Mouse (Mus musculus) hindbrain, embryonic 11.5 days (tissue): ENCODE results near the gene Ttc41. TPM values are rescaled to one million over a fixed set of nuclear protein-coding genes. Genes with fewer than 3 reads are reported as not detected.

Experiments
- ATAC-seq: fragments of 200-750 bp; cut with Nextera tagmentation; 2 replicates; pipeline ENCODE4 v1.8.0; 2017; ENCODE audit warnings: mild to moderate bottlenecking, moderate TSS enrichment, moderate library complexity; ENCODE audit not compliant: low FRiP score
- DNase-seq: peaks from one replicate; pipeline ENCODE4 v3.0.0-alpha.2; 2015; ENCODE audit warnings: low spot score
- H3K27ac ChIP-seq: fragments of 300-500 bp; sonication (generic); 2 replicates; pipeline ENCODE4 v1.5.1; 2014; ENCODE audit warnings: mild to moderate bottlenecking, low read depth, low read length
- H3K27me3 ChIP-seq: fragments of 300-500 bp; sonication (generic); 2 replicates; pipeline ENCODE4 v1.6.1; 2014; ENCODE audit warnings: mild to moderate bottlenecking, low read length, moderate library complexity, mixed read lengths; ENCODE audit not compliant: control insufficient read depth, insufficient read depth
- H3K36me3 ChIP-seq: fragments of 300-500 bp; sonication (generic); 2 replicates; pipeline ENCODE4 v1.6.1; 2014; ENCODE audit warnings: mild to moderate bottlenecking, low read length, moderate library complexity, mixed read lengths; ENCODE audit not compliant: control insufficient read depth, insufficient read depth
- H3K4me1 ChIP-seq: fragments of 300-500 bp; sonication (generic); replicated peaks from 2 replicates; pipeline ENCODE4 v1.6.1; 2014; ENCODE audit warnings: low read length, mixed read lengths; ENCODE audit not compliant: control insufficient read depth, insufficient read depth
- H3K4me2 ChIP-seq: fragments of 300-500 bp; sonication (generic); replicated peaks from 2 replicates; pipeline ENCODE4 v1.6.1; 2014; ENCODE audit warnings: mild to moderate bottlenecking, low read depth, low read length
- H3K4me3 ChIP-seq: fragments of 300-500 bp; sonication (generic); 2 replicates; pipeline ENCODE4 v1.5.1; 2014; ENCODE audit warnings: low read depth, low read length
- H3K9ac ChIP-seq: fragments of 300-500 bp; sonication (generic); 2 replicates; pipeline ENCODE4 v1.6.1; 2014; ENCODE audit warnings: low read depth, low read length
- H3K9me3 ChIP-seq: fragments of 300-500 bp; sonication (generic); 2 replicates; pipeline ENCODE4 v1.6.1; 2016; ENCODE audit warnings: low read length; ENCODE audit not compliant: control insufficient read depth
- WGBS: fragments of 180-500 bp; shearing (Covaris S2); extraction: QIAGEN DNeasy Blood & Tissue Kit; methylation state at CpG from one replicate; pipeline ENCODE4 v1.1.7; 2014; 5-methylcytosine and 5-hydroxymethylcytosine counted together
- polyA plus RNA-seq: library from polyadenylated mRNA; unstranded; fragments of >200 nt; fragmentation: Nextera tagmentation; extraction: Ambion mirVana; gene quantifications from 2 replicates; pipeline ENCODE4 v1.2.1, GENCODE M21; 2014

Ttc41 gene
- polyA plus RNA-seq, 1 experiment from 2014 or later, result 2.0 TPM

GRCm38 (mm10) chr10:86819649-86820165 is 114.1 kb downstream of the Ttc41 start:
- peak; percentile 48 for DNase-seq

DNA sequence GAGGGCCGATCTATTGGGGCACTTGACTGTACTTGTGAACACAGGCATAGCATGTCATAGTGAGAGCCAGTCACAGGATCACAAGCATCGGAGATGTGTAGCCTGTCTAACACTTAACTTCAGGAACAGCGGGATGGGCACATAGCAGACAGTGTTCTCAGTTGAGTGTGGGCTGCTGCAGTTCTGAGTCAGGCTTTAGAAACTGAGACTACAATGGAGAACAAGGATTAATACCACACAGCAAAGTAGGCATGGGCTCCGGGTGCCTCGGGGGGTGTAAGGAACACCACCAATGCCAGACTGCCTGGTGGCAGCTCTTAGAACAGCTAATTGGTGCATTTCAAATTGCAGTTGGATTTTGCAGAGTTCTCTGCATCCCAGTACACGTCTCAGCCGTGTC is 115.4 kb downstream of the Ttc41 start:
- H3K9me3 ChIP-seq, result no peaks in the 10 kb centered on the region
- no peak for DNase-seq
- WGBS, result 92% methylated on average over 7 of the region's 7 CpGs
- no peak overlapping the region for H3K27ac ChIP-seq
- ATAC-seq, result no peak
- peaks cover 5% of the 10 kb centered on the region; the same call in 1 of the 2 replicates for H3K4me1 ChIP-seq
- no peaks in the 10 kb centered on the region for H3K36me3 ChIP-seq
- no peak overlapping the region for H3K4me3 ChIP-seq
- no peak overlapping the region for H3K4me2 ChIP-seq
- no peak overlapping the region for H3K9ac ChIP-seq
- H3K27me3 ChIP-seq, result no peaks in the 10 kb centered on the region

More at GRCm38 (mm10) chr10:86819649-86820165, 114.1 kb downstream of the Ttc41 start:
- no peak overlapping the region for H3K4me3 ChIP-seq
- H3K9me3 ChIP-seq, result no peaks in the 10 kb centered on the region
- no peaks in the 10 kb centered on the region for H3K27me3 ChIP-seq
- H3K4me2 ChIP-seq, result no peak overlapping the region
- H3K27ac ChIP-seq, result 0 out of 2 replicates have a peak overlapping the region, but pooled peaks have one; percentile 24
- no peak overlapping the region for H3K9ac ChIP-seq
- ATAC-seq, result peak; percentile 73
- H3K4me1 ChIP-seq, result peaks cover 5% of the 10 kb centered on the region; the same call in 1 of the 2 replicates
- no peaks in the 10 kb centered on the region for H3K36me3 ChIP-seq
- 24% methylated on average over 8 of the region's 8 CpGs for WGBS

- H3K27me3 ChIP-seq, result no peaks in the 10 kb centered on the region
- no peak overlapping the region for H3K4me3 ChIP-seq
- 80% methylated on average over 6 of the region's 6 CpGs for WGBS
- H3K9me3 ChIP-seq, result no peaks in the 10 kb centered on the region
- no peak overlapping the region for H3K4me2 ChIP-seq
- peak; percentile 33 for DNase-seq
- no peak overlapping the region for H3K27ac ChIP-seq
- H3K36me3 ChIP-seq, result no peaks in the 10 kb centered on the region
- H3K9ac ChIP-seq, result no peak overlapping the region
- ATAC-seq, result no peak
- H3K4me1 ChIP-seq, result peaks cover 5% of the 10 kb centered on the region; the same call in 1 of the 2 replicates
Observed at GRCm38 (mm10) chr10:86824093-86824492, 118.5 kb downstream of the Ttc41 start.

- DNase-seq (peak; percentile 17), ATAC-seq (no peak)
- Histone ChIP-seq H3K9me3 (no peaks in the 10 kb centered on the region), H3K4me1 (no peaks in the 10 kb centered on the region; the same call in 1 of the 2 replicates), H3K9ac (no peak overlapping the region), H3K27ac (no peak overlapping the region), H3K4me3 (no peak overlapping the region), H3K4me2 (no peak overlapping the region), H3K27me3 (no peaks in the 10 kb centered on the region), H3K36me3 (no peaks in the 10 kb centered on the region)
- 52% methylated on average over 14 of the region's 14 CpGs for WGBS
Observed at GRCm38 (mm10) chr10:86824871-86825270, 119.3 kb downstream of the Ttc41 start.

DNA sequence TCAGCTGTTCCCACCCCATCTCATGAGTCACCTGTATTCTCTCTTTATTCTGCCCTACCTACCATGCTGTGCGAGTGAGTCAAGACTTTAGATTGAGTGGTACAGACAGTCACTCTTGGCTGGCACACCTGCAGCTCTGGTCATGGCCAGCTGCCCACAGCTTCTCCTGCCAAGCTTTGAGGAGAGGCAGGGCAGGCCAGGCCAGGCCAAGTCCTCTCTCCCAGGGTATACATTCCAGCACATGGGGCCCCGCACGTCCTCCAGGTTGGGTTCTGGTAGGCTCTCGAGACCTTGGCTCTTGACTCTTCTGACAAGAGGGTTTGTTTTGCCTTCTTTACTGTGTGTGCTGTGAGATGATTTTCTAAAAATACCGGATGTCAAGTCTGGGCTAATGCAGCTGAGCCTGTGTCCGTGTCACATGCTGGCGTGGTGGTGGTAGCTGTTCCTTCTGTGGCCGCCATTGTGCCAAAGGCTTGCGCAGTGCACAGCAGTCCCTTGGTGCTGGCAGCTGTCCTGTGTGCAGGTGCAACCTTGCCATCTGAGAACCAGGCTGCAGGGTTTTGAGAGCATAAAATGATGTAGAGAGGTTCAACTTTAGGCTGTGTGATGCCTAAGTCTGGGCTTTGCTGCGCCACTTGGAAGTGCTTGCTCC is 120.4 kb downstream of the Ttc41 start:
- WGBS, result 98% methylated on average over 10 of the region's 10 CpGs
- no peak for DNase-seq
- Histone ChIP-seq H3K4me2 (no peak overlapping the region), H3K9me3 (no peaks in the 10 kb centered on the region), H3K27me3 (no peaks in the 10 kb centered on the region), H3K4me1 (no peaks in the 10 kb centered on the region), H3K36me3 (no peaks in the 10 kb centered on the region), H3K4me3 (no peak overlapping the region), H3K27ac (no peak overlapping the region), H3K9ac (no peak overlapping the region)
- ATAC-seq, result no peak

Other genes with a start within 250 kb of the Ttc41 start
- 4.9 and 5.9 TPM in 2 replicates for gene Syn3, start 206.9 kb upstream of the Ttc41 start, polyA plus RNA-seq
- gene Hsp90b1, start 302 bp upstream of the Ttc41 start, polyA plus RNA-seq, result 522 and 547 TPM in 2 replicates
- not detected in 2 replicates for gene Gm49358, start 58.2 kb downstream of the Ttc41 start, polyA plus RNA-seq
- gene Nt5dc3, start 73.2 kb downstream of the Ttc41 start, polyA plus RNA-seq, result 1.5 and 1.7 TPM in 2 replicates